Mouse (Mus musculus): ENCODE measurements around the gene Pkn3. TPM values are rescaled to one million over a fixed set of nuclear protein-coding genes. Genes with fewer than 3 reads are reported as not detected.
A peak's percentile ranks its signal among the peaks of the same experiment; 100 is the strongest.

Pkn3 gene
- polyA plus RNA-seq, 1 experiment from 2014 or later, result 3.4 TPM

- Histone ChIP-seq H3K36me3 (ENCODE audit: control insufficient read depth, insufficient read depth) (no peaks in the 10 kb centered on the region), H3K9ac (ENCODE audit: low read depth, low read length) (peak overlapping the region; percentile 64), H3K4me3 (ENCODE audit: low read depth, low read length) (peak overlapping the region; percentile 52), H3K27me3 (replicated peaks; ENCODE audit: control insufficient read depth, insufficient read depth, low read length) (no peaks in the 10 kb centered on the region), H3K4me2 (replicated peaks; ENCODE audit: low read depth) (peak overlapping the region; percentile 88), H3K9me3 (ENCODE audit: control insufficient read depth) (no peaks in the 10 kb centered on the region), H3K4me1 (replicated peaks; ENCODE audit: control insufficient read depth, insufficient read depth, low read length) (0 out of 2 replicates have a peak, but pooled peaks cover 10% of the 10 kb centered on the region), H3K27ac (ENCODE audit: low read depth, low read length) (peak overlapping the region; percentile 90)
- TF ChIP-seq CTCF (IDR thresholded peaks at IDR 0.05; ENCODE audit: low read depth), result no peak
- ATAC-seq, result no peak
- WGBS, result 6% methylated on average over 36 of the region's 37 CpGs
Measured at GRCm38 (mm10) chr2:30061215-30062166, 16.0 kb upstream of the Pkn3 start.

- H3K4me2 ChIP-seq (replicated peaks; ENCODE audit: low read depth), result peak overlapping the region; percentile 88
- ATAC-seq, result peak; percentile 53
- no peaks in the 10 kb centered on the region for H3K36me3 ChIP-seq (ENCODE audit: control insufficient read depth, insufficient read depth)
- WGBS, result under 1% methylated on average over 40 of the region's 40 CpGs
- H3K27ac ChIP-seq (ENCODE audit: low read depth, low read length), result peak overlapping the region; percentile 90
- peak; percentile 28; the same call in 1 of the 2 replicates for TF ChIP-seq CTCF (IDR thresholded peaks at IDR 0.05; ENCODE audit: low read depth)
- peak overlapping the region; percentile 52 for H3K4me3 ChIP-seq (ENCODE audit: low read depth, low read length)
- H3K9ac ChIP-seq (ENCODE audit: low read depth, low read length), result peak overlapping the region; percentile 64
- H3K4me1 ChIP-seq (replicated peaks; ENCODE audit: control insufficient read depth, insufficient read depth, low read length), result peaks cover 11% of the 10 kb centered on the region; the same call in 1 of the 2 replicates
- H3K9me3 ChIP-seq (ENCODE audit: control insufficient read depth), result no peaks in the 10 kb centered on the region
- H3K27me3 ChIP-seq (replicated peaks; ENCODE audit: control insufficient read depth, insufficient read depth, low read length), result no peaks in the 10 kb centered on the region
Measured at GRCm38 (mm10) chr2:30062249-30063093, 15.0 kb upstream of the Pkn3 start.

- Histone ChIP-seq H3K9me3 (ENCODE audit: control insufficient read depth) (no peaks in the 10 kb centered on the region), H3K4me2 (replicated peaks; ENCODE audit: low read depth) (peak overlapping the region; percentile 88), H3K27me3 (replicated peaks; ENCODE audit: control insufficient read depth, insufficient read depth, low read length) (no peaks in the 10 kb centered on the region), H3K4me1 (replicated peaks; ENCODE audit: control insufficient read depth, insufficient read depth, low read length) (peaks cover 17% of the 10 kb centered on the region), H3K36me3 (ENCODE audit: control insufficient read depth, insufficient read depth) (no peaks in the 10 kb centered on the region), H3K4me3 (ENCODE audit: low read depth, low read length) (peak overlapping the region; percentile 52), H3K9ac (ENCODE audit: low read depth, low read length) (peak overlapping the region; percentile 64), H3K27ac (ENCODE audit: low read depth, low read length) (peak overlapping the region; percentile 90)
- WGBS, result 2% methylated on average over 8 of the region's 8 CpGs
- TF ChIP-seq CTCF (IDR thresholded peaks at IDR 0.05; ENCODE audit: low read depth), result no peak
- ATAC-seq, result no peak
Measured at GRCm38 (mm10) chr2:30063235-30063634, 14.2 kb upstream of the Pkn3 start.

GRCm38 (mm10) chr2:30063791-30064190 is 13.7 kb upstream of the Pkn3 start:
- no peaks in the 10 kb centered on the region for H3K36me3 ChIP-seq (ENCODE audit: control insufficient read depth, insufficient read depth)
- no peak for TF ChIP-seq CTCF (IDR thresholded peaks at IDR 0.05; ENCODE audit: low read depth)
- peak overlapping the region; percentile 52 for H3K4me3 ChIP-seq (ENCODE audit: low read depth, low read length)
- no peaks in the 10 kb centered on the region for H3K9me3 ChIP-seq (ENCODE audit: control insufficient read depth)
- H3K4me1 ChIP-seq (replicated peaks; ENCODE audit: control insufficient read depth, insufficient read depth, low read length), result peaks cover 17% of the 10 kb centered on the region
- no peak for ATAC-seq
- WGBS, result 11% methylated on average over 3 of the region's 3 CpGs
- peak overlapping the region; percentile 90; the same call in 1 of the 2 replicates for H3K27ac ChIP-seq (ENCODE audit: low read depth, low read length)
- H3K4me2 ChIP-seq (replicated peaks; ENCODE audit: low read depth), result peak overlapping the region; percentile 88
- H3K9ac ChIP-seq (ENCODE audit: low read depth, low read length), result peak overlapping the region; percentile 64; the same call in 1 of the 2 replicates
- H3K27me3 ChIP-seq (replicated peaks; ENCODE audit: control insufficient read depth, insufficient read depth, low read length), result no peaks in the 10 kb centered on the region

- Histone ChIP-seq H3K27ac (ENCODE audit: low read depth, low read length) (no peak overlapping the region), H3K36me3 (ENCODE audit: control insufficient read depth, insufficient read depth) (no peaks in the 10 kb centered on the region; the same call in 1 of the 2 replicates), H3K9me3 (ENCODE audit: control insufficient read depth) (no peaks in the 10 kb centered on the region), H3K9ac (ENCODE audit: low read depth, low read length) (no peak overlapping the region), H3K27me3 (replicated peaks; ENCODE audit: control insufficient read depth, insufficient read depth, low read length) (no peaks in the 10 kb centered on the region), H3K4me1 (replicated peaks; ENCODE audit: control insufficient read depth, insufficient read depth, low read length) (peaks cover 17% of the 10 kb centered on the region), H3K4me3 (ENCODE audit: low read depth, low read length) (no peak overlapping the region), H3K4me2 (replicated peaks; ENCODE audit: low read depth) (peak overlapping the region; percentile 88)
- ATAC-seq, result no peak
- no peak for TF ChIP-seq CTCF (IDR thresholded peaks at IDR 0.05; ENCODE audit: low read depth)
- WGBS, result 28% methylated on average over 3 of the region's 3 CpGs
Measured at GRCm38 (mm10) chr2:30064298-30064697, 13.2 kb upstream of the Pkn3 start.
